Mouse (Mus musculus): ENCODE measurements around the gene Birc7.

Birc7 gene

GRCm38 (mm10) chr2:180967010-180967763 is 38.4 kb downstream of the Birc7 start, which contains the start of gene Arfgap1:
Gene Arfgap1, plus strand, starts transcription at chr2:180967225.
- peak; percentile 66 for DNase-seq (ENCODE audit: low read depth, low spot score)

GRCm38 (mm10) chr2:180981133-180981532 is 52.3 kb downstream of the Birc7 start:
- DNase-seq (ENCODE audit: low read depth, low spot score), result no peak

All from ES-CJ7 (cell line).